Mouse (Mus musculus): Measurements from ENCODE around the gene Slc38a6.

Gene Slc38a6

DNA sequence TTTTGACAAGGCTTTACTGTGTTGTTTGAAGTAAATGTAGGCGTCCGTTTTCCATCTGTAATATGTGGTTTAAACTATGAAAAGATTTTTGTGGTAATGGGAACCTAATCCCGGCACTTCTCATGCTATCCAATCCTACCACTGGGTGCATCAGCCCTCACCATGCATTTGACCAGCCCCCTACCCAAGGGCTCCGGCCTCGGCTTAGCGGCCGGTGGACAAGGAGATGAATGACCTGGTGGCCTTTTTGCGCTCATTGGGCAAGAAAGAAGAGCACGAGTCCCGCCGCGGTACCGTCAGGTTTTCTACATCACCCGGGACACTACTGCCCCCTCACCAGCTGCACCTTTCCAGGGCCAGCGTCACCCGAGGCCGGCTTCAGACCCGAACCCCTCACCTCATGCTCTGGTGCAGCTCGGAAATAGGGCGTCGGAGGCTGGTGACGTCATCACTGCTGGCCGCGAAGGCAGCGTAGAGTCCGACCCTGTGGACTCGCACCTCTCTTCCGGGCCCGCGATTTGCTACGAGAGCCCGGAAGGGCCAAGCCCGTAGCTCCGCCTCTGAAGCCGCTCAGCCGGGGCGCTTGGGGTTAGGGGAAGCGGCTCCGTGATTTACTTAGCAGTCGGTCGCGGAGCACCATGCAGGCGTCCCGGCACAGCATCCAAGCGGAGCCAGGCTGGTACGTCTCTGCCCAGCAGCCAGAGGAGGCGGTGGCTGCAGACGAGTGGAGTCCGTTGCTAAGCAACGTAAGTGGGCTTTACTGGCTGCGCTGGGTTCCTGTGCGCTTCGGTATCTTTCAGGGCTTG lies at the start of gene Slc38a6, which contains the start of gene Trmt5:
Slc38a6 (plus strand) TSS at position 493 of the 806 bp plus-strand sequence.
Trmt5 (minus strand) TSS at position 424 of the 806 bp plus-strand sequence.
- peak; percentile 83 for DNase-seq (ENCODE audit: low spot score)

DNA sequence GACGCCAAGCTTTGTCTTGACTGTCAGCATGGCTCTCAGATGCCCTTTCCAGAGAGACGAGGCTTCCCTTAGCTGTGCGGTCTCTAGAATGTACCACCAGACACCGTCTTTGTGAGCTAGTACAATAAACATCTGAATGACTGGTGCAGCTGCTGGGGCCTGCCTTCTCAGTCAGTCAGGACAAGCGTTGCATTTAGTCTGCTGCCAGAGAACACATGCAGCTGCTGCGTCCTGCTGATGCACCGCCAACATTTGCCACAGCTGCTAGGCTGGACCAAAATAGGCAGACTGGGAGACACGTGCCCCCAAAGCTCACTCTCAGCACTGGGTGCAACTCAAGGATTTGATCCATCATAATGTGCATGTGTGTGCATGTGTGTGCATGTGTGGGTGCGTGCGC lies 44.6 kb upstream of the Slc38a6 start:
- peak; percentile 24 for DNase-seq (ENCODE audit: low spot score)

DNA sequence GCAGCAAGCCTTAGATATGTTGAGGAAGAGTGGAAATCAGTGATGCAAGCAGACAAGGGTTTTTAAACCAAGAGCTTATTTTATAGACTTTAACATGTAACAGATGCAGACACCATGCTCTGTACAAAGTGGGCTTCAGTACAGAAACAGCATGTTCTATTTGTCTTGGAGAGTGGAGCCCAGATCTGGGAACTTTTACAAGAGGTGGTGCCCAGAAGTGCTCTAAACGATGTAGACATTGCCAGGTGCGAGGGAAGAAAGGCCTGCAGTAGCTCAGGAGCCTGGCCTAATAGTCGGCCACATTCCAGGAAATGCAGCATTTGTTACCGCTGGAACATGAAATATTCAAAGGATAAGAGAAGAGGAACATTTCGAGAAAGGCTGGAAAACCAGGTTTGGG lies 40.9 kb upstream of the Slc38a6 start:
- no peak for DNase-seq (ENCODE audit: low spot score)

- DNase-seq (ENCODE audit: low spot score), result no peak
These were observed 31.6 kb upstream of the Slc38a6 start for GRCm38 (mm10) chr12:73255006-73255405.

GRCm38 (mm10) chr12:73259269-73259668 lies 27.3 kb upstream of the Slc38a6 start:
- no peak for DNase-seq (ENCODE audit: low spot score)

DNA sequence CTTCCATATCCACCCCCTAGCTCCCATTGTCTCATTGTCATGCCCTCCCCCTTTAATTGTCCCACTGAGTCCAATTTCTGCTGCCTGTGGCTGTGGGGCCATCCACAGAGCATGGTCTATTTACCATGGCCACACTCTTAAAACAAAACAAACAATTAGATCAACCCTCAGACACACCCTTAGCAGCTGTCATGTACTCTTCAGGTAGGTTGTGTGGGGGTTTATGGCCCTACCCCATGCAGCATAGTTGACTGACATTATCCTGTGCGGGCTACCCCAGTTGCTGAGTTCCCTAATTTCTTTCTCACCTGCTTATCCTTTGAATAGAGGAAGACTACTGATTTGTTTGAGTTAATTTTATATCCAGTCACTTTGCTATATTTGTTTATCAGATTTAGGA lies 26.2 kb upstream of the Slc38a6 start:
- no peak for DNase-seq (ENCODE audit: low spot score)

DNA sequence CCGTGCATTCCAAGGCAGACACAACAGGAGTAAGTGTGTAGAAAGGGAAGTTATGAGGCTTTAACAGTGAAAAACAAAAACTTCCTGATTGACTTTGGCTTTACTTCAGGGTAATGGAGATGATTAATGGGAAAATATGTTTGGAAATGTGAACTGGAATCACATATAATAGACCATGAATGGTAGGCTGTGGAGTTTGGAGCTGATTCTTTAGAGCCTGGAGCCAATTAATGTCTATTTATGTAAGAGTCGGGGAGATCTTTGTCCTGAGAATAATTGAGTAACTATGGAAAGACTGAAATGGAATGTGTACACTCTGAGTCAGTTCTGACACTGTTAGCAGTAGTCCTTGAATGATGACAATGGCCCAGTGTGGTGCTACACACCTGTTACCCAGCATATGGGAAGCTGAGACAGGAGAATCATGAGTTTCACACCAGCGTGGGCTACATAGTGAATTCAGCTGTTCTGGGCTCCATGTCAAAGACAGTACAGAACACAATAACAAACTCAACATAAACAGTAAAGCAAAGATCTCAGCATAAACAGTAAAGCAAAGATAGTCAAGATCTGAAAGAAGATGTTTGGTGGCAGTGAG lies 21.1 kb upstream of the Slc38a6 start:
- DNase-seq (ENCODE audit: low spot score), result no peak

DNA sequence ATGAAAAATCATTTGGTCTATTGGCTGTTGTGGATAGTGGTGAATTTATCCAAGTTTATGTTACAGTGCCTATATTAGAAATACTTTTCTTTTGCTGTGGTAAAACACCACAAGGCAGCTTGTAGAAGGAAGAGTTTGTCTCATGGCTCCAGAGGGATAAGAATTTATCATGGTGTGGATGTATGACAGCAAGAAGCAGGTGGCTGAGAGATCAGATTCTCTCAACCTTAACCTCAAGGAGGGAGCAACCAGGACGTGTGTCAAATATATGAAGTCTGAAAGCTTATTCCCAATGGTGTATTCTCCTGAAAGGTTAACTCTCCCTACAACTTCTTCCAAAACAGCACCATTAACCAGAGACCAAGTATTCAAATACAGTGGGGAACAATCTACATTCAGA lies 20.0 kb upstream of the Slc38a6 start:
- DNase-seq (ENCODE audit: low spot score), result no peak

- no peak for DNase-seq (ENCODE audit: low spot score)
These were observed 18.1 kb upstream of the Slc38a6 start for GRCm38 (mm10) chr12:73268497-73268896.

GRCm38 (mm10) chr12:73269531-73269930 lies 17.0 kb upstream of the Slc38a6 start:
- no peak for DNase-seq (ENCODE audit: low spot score)

DNA sequence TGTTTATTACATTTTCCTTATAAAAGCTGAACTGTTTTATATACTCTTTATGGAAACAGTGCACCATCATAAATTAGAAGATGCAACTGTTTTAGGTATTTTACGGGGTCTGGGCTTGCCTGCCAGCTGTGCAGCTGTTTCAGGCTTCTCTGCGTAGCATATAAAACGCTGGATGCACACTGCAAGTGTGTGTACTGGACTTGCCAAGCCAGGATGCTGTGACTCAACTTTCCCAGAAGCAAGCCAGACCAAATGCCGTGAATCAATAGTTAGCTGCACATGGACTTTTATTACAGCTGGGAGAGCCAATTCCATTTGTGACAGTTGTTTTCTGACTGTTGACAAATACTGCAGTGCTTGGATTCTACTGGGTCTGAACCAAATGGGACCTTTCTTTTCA lies 16.6 kb upstream of the Slc38a6 start:
- DNase-seq (ENCODE audit: low spot score), result no peak

GRCm38 (mm10) chr12:73274921-73275320 lies 11.7 kb upstream of the Slc38a6 start:
- DNase-seq (ENCODE audit: low spot score), result no peak

DNA sequence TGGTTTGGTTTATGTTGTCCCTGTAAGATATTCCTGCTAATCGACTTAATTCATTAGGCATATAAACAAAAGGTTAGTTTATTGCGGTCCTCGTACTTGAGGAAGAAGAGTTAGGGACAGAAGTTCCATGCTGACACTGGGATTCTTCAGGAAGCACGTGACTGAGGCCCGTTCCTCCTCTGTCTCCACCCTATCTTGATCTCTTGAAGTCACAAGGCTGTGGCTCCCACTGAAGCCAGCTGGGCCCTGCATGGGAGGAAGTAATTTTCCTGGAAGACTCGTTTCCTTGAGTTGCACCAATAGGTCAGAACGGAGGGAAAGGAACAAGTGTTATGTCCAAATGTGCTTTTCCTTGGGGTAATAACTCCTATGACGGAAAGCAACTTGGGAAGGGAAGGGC lies 1.0 kb downstream of the Slc38a6 start:
- DNase-seq (ENCODE audit: low spot score), result no peak

GRCm38 (mm10) chr12:73288626-73289025 lies 2.0 kb downstream of the Slc38a6 start:
- no peak for DNase-seq (ENCODE audit: low spot score)

DNA sequence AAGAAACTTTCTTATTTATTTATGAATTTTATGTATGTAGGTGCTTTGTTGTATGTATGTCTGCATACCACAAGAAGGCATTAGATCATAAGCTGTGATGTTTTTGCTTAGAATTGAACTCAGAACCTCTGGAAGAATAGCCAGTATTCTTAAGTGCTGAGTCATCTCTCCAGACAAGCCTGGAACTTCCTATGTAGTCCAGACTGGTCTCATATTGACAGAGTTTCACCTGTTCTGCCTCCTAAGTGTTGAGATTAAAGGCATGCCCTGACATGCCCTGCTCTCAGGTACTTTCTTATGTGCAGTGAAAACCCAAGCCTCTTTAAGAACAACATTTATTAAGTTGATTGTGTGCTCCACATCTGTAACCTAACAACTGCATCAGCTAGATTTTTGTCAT lies 8.3 kb downstream of the Slc38a6 start:
- no peak for DNase-seq (ENCODE audit: low spot score)

GRCm38 (mm10) chr12:73295505-73296140 lies 9.0 kb downstream of the Slc38a6 start:
- DNase-seq (ENCODE audit: low spot score), result no peak

DNA sequence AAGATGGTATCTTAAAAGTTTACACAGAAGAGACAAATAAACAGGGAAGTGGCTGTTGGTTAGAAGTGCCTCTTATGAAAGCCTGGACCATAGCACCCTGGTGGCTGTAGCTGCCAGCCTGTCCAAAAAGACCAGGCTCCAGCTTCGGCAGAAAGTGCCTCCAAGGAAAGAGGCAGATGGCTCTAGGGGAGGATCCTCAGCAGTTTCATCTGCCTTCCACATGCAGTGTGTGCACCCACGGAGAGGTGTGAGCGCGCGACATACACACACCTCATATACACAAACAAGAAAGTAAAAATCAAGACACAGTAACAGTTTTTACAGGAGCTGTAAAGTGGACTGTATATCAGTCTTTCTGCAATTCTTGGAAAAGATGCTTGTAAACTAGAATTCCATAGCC lies 12.0 kb downstream of the Slc38a6 start:
- DNase-seq (ENCODE audit: low spot score), result no peak

- no peak for DNase-seq (ENCODE audit: low spot score)
These were observed 14.0 kb downstream of the Slc38a6 start for GRCm38 (mm10) chr12:73300531-73300930.

- no peak for DNase-seq (ENCODE audit: low spot score)
These were observed 18.1 kb downstream of the Slc38a6 start for GRCm38 (mm10) chr12:73304636-73305035.

- DNase-seq (ENCODE audit: low spot score), result no peak
These were observed 21.2 kb downstream of the Slc38a6 start for GRCm38 (mm10) chr12:73307750-73308149.

DNA sequence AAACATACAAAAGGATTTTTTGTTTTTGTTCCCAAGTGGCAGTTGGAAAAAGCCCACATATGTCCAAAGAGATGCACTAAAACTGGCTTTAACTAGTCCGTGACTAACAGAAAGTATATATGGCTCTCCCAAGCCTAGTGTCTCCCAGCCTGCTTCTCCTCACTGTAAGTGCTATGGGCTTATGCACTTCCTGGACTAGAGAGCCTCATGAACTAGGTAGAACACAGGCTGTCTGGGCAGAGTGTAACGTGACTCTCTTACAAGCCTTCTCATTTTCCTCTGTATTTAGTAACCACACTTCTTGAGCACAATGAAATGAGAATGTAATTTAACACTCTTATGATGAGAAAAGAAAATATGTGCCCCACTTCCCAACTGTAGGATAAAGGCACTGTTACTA lies 22.1 kb downstream of the Slc38a6 start:
- no peak for DNase-seq (ENCODE audit: low spot score)

- DNase-seq (ENCODE audit: low spot score), result no peak
These were observed 31.4 kb downstream of the Slc38a6 start for GRCm38 (mm10) chr12:73317706-73318686.

All from layer of hippocampus, adult 9-10 months (tissue).